Mouse (Mus musculus) gastrocnemius, adult 2 months (tissue): ENCODE measurements around the gene Wdr6. TPM values are rescaled to one million over a fixed set of nuclear protein-coding genes. Genes with fewer than 3 reads are reported as not detected.

ENCODE experiments used
- DNase-seq: peaks from one replicate; pipeline ENCODE4 v3.0.0; 2022
- H3K27ac ChIP-seq: fragments of 200-600 bp; 2 replicates; pipeline ENCODE4 v1.8.1; 2022; ENCODE audit warnings: mild to moderate bottlenecking
- H3K4me3 ChIP-seq: fragments of 200-600 bp; 2 replicates; pipeline ENCODE4 v1.8.1; 2022; ENCODE audit warnings: mild to moderate bottlenecking, moderate library complexity
- CTCF ChIP-seq: fragments of 200-600 bp; IDR thresholded peaks from 2 replicates; pipeline ENCODE4 v1.8.1; 2022; ENCODE audit warnings: antibody characterized with exemption, mild to moderate bottlenecking, moderate library complexity
- intact Hi-C: fragments of 180-260 bp; cut with DNase I; formaldehyde crosslinking; loops from one replicate; pipeline ENCODE4 v1.15.1; 2025
- total RNA-seq, 2 experiments: library from RNA; stranded (reverse); gene quantifications; 2 replicates each; pipeline ENCODE4 v1.2.3; 2021

The Wdr6 gene
- total RNA-seq, 2 experiments from 2014 or later = 6.7 to 7.3 TPM

GRCm38 (mm10) chr9:108570207-108570896 is 8.2 kb downstream of the Wdr6 start:
- TF ChIP-seq CTCF = peak; percentile 78
- intact Hi-C loops = no loop called here
- Histone ChIP-seq H3K27ac (peak overlapping the region; percentile 76), H3K4me3 (peak overlapping the region; percentile 86)
- DNase-seq = peak; percentile 82

- peak within 1 kb of the TSS; percentile 86 for H3K4me3 ChIP-seq
- peak; percentile 3; the same call in 1 of the 2 replicates for TF ChIP-seq CTCF
- H3K27ac ChIP-seq = peak within 1 kb of the TSS; percentile 98
- peak; percentile 94 for DNase-seq
- intact Hi-C loops = loop anchor here (5.0 kb wide), 1 partner anchor 52 kb away; the partner anchor contains the start of gene Qrich1
Measured at GRCm38 (mm10) chr9:108569381-108570206, 8.9 kb downstream of the Wdr6 start, which contains the start of gene Dalrd3. Gene Dalrd3 (plus strand): TSS chr9:108569886.

- peak overlapping the region; percentile 76 for H3K4me3 ChIP-seq
- intact Hi-C loops = loop anchor here (5.0 kb wide), 1 partner anchor 51 kb away; the partner anchor contains the start of gene Qrich1
- H3K27ac ChIP-seq = peak overlapping the region; percentile 98
- TF ChIP-seq CTCF = no peak
- no peak for DNase-seq
Measured at GRCm38 (mm10) chr9:108568511-108568921, 10.0 kb downstream of the Wdr6 start.

GRCm38 (mm10) chr9:108567931-108568419 is 10.6 kb downstream of the Wdr6 start:
- peak overlapping the region; percentile 76 for H3K4me3 ChIP-seq
- H3K27ac ChIP-seq = peak overlapping the region; percentile 98
- peak; percentile 55 for DNase-seq
- TF ChIP-seq CTCF = no peak
- intact Hi-C loops = loop anchor here (2.0 to 5.0 kb wide), 2 partner anchors 51 to 81 kb away; partner anchors contain the start of genes Arih2 and Qrich1

GRCm38 (mm10) chr9:108566815-108567776 is 11.4 kb downstream of the Wdr6 start, which contains the start of gene Ndufaf3:
Gene Ndufaf3 (minus strand): TSS chr9:108567434.
- TF ChIP-seq CTCF = peak; percentile 93

GRCm38 (mm10) chr9:108565881-108566814 is 12.4 kb downstream of the Wdr6 start:
- Histone ChIP-seq H3K4me3 (peak overlapping the region; percentile 76), H3K27ac (peak overlapping the region; percentile 98)
- intact Hi-C loops = loop anchor here (2.0 to 5.0 kb wide), 2 partner anchors 49 to 83 kb away; partner anchors contain the start of genes Arih2 and Qrich1
- no peak for TF ChIP-seq CTCF
- DNase-seq = no peak

More at GRCm38 (mm10) chr9:108566815-108567776, 11.4 kb downstream of the Wdr6 start, which contains the start of gene Ndufaf3:
- H3K4me3 ChIP-seq = peak within 1 kb of the TSS; percentile 76
- intact Hi-C loops = loop anchor here (2.0 to 5.0 kb wide), 2 partner anchors 50 to 82 kb away; partner anchors contain the start of genes Arih2 and Qrich1
- peak; percentile 97 for DNase-seq
- peak within 1 kb of the TSS; percentile 98 for H3K27ac ChIP-seq

GRCm38 (mm10) chr9:108564131-108564530 is 14.4 kb downstream of the Wdr6 start:
- no peak for TF ChIP-seq CTCF
- H3K4me3 ChIP-seq = no peak overlapping the region
- H3K27ac ChIP-seq = no peak overlapping the region
- no peak for DNase-seq
- intact Hi-C loops = loop anchor here (5.0 kb wide), 1 partner anchor 37 kb away; no protein-coding TSS in a partner anchor

- intact Hi-C loops = loop anchor here (5.0 kb wide), 1 partner anchor 36 kb away; no protein-coding TSS in a partner anchor
- no peak for DNase-seq
- no peak overlapping the region for H3K4me3 ChIP-seq
- no peak for TF ChIP-seq CTCF
- H3K27ac ChIP-seq = no peak overlapping the region
Measured at GRCm38 (mm10) chr9:108563671-108564070, 14.9 kb downstream of the Wdr6 start.

GRCm38 (mm10) chr9:108560227-108560841 is 18.2 kb downstream of the Wdr6 start, which contains the start of gene Impdh2:
Gene Impdh2 (plus strand): TSS chr9:108560286.
- H3K4me3 ChIP-seq = peak within 1 kb of the TSS; percentile 76
- peak; percentile 96 for DNase-seq
- H3K27ac ChIP-seq = peak within 1 kb of the TSS; percentile 92
- intact Hi-C loops = loop anchor here (1.0 to 5.0 kb wide), 2 partner anchors 18 to 33 kb away; partner anchors contain the start of gene Wdr6
- TF ChIP-seq CTCF = no peak

GRCm38 (mm10) chr9:108559169-108559568 is 19.4 kb downstream of the Wdr6 start:
- intact Hi-C loops = no loop called here
- DNase-seq = no peak
- Histone ChIP-seq H3K27ac (no peak overlapping the region), H3K4me3 (no peak overlapping the region)
- no peak for TF ChIP-seq CTCF
